Mouse (Mus musculus): Measurements from ENCODE around the gene Grem1. TPM values are rescaled to one million over a fixed set of nuclear protein-coding genes. Genes with fewer than 3 reads are reported as not detected.

The Grem1 gene
- polyA plus RNA-seq (2014; fragmentation: Nextera tagmentation; extraction: Ambion mirVana): 0.13 and 0.38 TPM in 2 replicates

DNA sequence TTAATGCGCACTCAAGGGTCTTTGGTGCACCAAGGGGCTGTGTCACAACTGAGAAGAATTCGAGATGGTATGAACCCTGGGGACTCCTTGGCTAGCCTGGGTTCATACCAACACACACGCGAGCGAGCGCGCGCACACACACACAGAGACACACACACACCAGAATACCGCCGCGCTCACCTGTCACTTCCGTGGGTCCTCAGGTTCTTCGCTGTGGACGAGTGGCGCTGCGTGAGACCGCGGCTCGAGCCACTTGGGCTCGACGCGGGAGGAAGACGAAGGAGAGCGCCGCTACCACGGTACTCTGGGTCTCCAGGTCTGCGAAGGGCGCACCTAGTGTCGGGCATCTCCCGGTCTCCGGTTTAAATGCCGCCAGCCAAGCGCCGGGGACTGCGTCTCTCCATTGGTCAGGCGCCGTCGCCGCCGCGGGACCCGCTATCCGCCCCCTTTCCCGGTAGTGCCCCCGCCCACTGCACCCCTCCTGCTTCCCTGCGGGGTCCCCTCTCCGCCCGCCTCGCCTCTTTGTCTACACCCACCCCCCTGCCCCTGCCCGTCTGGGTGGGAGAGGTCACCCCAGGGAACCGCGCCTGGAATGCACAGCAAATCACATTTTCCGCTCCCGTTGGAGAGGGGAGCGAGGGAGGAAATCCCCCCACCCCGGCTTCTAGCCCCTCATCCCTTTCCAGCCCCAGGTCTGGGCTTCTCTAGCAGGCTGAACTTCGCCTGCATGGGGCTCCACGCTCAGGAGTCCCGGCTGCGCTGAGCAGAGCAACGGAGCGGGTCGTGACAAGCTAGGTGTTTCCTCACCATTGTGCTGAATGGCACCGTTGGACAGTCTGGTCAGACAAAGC lies at the start of gene Grem1:
Gene Grem1 (minus strand): TSS at position 336 of the 851 bp plus-strand sequence.
- peak; percentile 34 for DNase-seq (ENCODE audit: low spot score)
- Histone ChIP-seq H3K9ac (ENCODE audit: low read depth, low read length) (no peak within 1 kb of the TSS), H3K4me2 (peak within 1 kb of the TSS; percentile 65), H3K4me3 (ENCODE audit: low read depth, low read length) (peak within 1 kb of the TSS; percentile 32), H3K9me3 (ENCODE audit: control insufficient read depth, low read length) (no peaks in the 10 kb centered on the region), H3K27ac (ENCODE audit: low read depth, low read length) (no peak within 1 kb of the TSS), H3K27me3 (replicated peaks; ENCODE audit: control insufficient read depth, insufficient read depth, low read length) (peaks cover 42% of the 10 kb centered on the region), H3K36me3 (ENCODE audit: control insufficient read depth, insufficient read depth, low read length) (no peaks in the 10 kb centered on the region), H3K4me1 (replicated peaks; ENCODE audit: control insufficient read depth, insufficient read depth, low read length) (no peaks in the 10 kb centered on the region)
- WGBS: 1% methylated on average over 62 of the region's 64 CpGs
- 0 out of 2 replicates have a peak, but pooled peaks have one; percentile 19 for ATAC-seq (replicated peaks; ENCODE audit: low FRiP score)

GRCm38 (mm10) chr2:113807640-113808039 lies 49.2 kb upstream of the Grem1 start:
- Histone ChIP-seq H3K27ac (ENCODE audit: low read depth, low read length) (no peak overlapping the region), H3K4me1 (replicated peaks; ENCODE audit: control insufficient read depth, insufficient read depth, low read length) (no peaks in the 10 kb centered on the region), H3K9me3 (ENCODE audit: control insufficient read depth, low read length) (no peaks in the 10 kb centered on the region), H3K27me3 (replicated peaks; ENCODE audit: control insufficient read depth, insufficient read depth, low read length) (no peaks in the 10 kb centered on the region), H3K9ac (ENCODE audit: low read depth, low read length) (no peak overlapping the region), H3K36me3 (ENCODE audit: control insufficient read depth, insufficient read depth, low read length) (no peaks in the 10 kb centered on the region), H3K4me2 (no peak overlapping the region), H3K4me3 (ENCODE audit: low read depth, low read length) (no peak overlapping the region)
- WGBS: 26% methylated on average over 9 of the region's 9 CpGs
- ATAC-seq (replicated peaks; ENCODE audit: low FRiP score) (no peak), DNase-seq (ENCODE audit: low spot score) (no peak)

DNA sequence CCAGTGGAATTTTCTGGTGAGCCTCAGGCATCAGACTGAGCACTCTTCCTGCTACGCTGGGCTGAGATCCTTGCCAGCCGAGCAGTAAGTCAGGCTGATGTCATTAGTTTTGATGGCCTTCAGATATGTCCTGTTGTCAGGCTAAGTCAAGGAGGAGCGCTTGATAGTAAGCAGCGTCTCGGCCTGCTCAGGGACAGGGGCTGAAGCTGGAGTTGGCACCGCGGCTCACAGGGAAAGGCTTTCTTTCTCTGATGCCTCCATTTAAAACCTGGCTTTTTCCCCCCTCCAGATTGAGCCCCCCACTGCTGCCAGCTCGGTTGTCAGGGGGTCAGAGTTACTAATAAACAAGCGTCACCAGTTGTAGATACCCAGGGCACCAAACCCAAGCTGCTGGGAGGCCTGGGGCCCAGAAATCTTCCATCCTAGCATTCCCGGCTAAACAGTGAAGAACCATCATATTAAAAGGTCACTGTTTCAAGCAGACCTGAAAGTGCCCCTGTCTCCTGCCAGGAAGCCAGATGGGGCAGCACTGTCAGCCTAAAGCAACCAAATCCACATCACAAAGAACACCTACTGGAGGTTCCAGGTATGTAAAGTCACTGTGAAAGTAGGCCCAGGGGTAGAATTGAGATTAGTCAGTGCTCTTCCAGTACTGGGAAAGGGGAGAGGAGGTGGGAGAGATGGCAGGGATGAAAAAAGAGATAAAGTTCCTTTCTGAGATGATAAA lies 48.6 kb upstream of the Grem1 start:
- no peak for ATAC-seq (replicated peaks; ENCODE audit: low FRiP score)
- no peak overlapping the region for H3K9ac ChIP-seq (ENCODE audit: low read depth, low read length)
- 65% methylated on average over 10 of the region's 10 CpGs for WGBS

GRCm38 (mm10) chr2:113805765-113806164 lies 47.3 kb upstream of the Grem1 start:
- DNase-seq (ENCODE audit: low spot score): no peak
- ATAC-seq (replicated peaks; ENCODE audit: low FRiP score): no peak
- Histone ChIP-seq H3K9me3 (ENCODE audit: control insufficient read depth, low read length) (no peaks in the 10 kb centered on the region), H3K27ac (ENCODE audit: low read depth, low read length) (no peak overlapping the region), H3K9ac (ENCODE audit: low read depth, low read length) (no peak overlapping the region), H3K4me1 (replicated peaks; ENCODE audit: control insufficient read depth, insufficient read depth, low read length) (no peaks in the 10 kb centered on the region), H3K36me3 (ENCODE audit: control insufficient read depth, insufficient read depth, low read length) (no peaks in the 10 kb centered on the region), H3K27me3 (replicated peaks; ENCODE audit: control insufficient read depth, insufficient read depth, low read length) (no peaks in the 10 kb centered on the region), H3K4me2 (no peak overlapping the region), H3K4me3 (ENCODE audit: low read depth, low read length) (no peak overlapping the region)
- 79% methylated on average over 4 of the region's 4 CpGs for WGBS

More for the DNA sequence above, 48.6 kb upstream of the Grem1 start:
- H3K27me3 ChIP-seq (replicated peaks; ENCODE audit: control insufficient read depth, insufficient read depth, low read length): no peaks in the 10 kb centered on the region
- H3K4me3 ChIP-seq (ENCODE audit: low read depth, low read length): no peak overlapping the region
- no peak for DNase-seq (ENCODE audit: low spot score)
- H3K9me3 ChIP-seq (ENCODE audit: control insufficient read depth, low read length): no peaks in the 10 kb centered on the region
- no peak overlapping the region for H3K4me2 ChIP-seq
- no peaks in the 10 kb centered on the region for H3K4me1 ChIP-seq (replicated peaks; ENCODE audit: control insufficient read depth, insufficient read depth, low read length)
- H3K36me3 ChIP-seq (ENCODE audit: control insufficient read depth, insufficient read depth, low read length): no peaks in the 10 kb centered on the region
- no peak overlapping the region for H3K27ac ChIP-seq (ENCODE audit: low read depth, low read length)

DNA sequence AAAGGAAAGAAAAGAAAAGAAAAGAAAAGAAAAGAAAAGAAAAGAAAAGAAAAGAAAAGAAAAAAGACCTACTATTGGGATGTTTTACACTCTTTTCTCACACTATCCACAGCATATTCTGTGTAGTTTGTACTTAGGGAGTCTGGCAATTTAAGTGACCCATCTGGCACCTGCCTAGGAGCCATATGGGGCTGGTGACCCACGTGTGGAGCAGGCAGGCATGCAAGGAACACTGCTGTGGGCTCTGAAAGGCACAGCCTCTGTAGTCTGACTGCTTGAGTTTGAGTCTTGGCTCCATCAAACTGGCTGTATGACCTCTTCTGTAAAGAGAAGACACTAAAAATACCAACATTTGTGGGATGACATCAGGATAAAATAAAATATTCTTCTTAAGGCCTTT lies 45.3 kb upstream of the Grem1 start:
- DNase-seq (ENCODE audit: low spot score) (no peak), ATAC-seq (replicated peaks; ENCODE audit: low FRiP score) (no peak)
- no peaks in the 10 kb centered on the region for H3K4me1 ChIP-seq (replicated peaks; ENCODE audit: control insufficient read depth, insufficient read depth, low read length)
- H3K27me3 ChIP-seq (replicated peaks; ENCODE audit: control insufficient read depth, insufficient read depth, low read length): no peaks in the 10 kb centered on the region
- WGBS: 26% methylated on average over 1 of the region's 1 CpGs
- no peaks in the 10 kb centered on the region for H3K9me3 ChIP-seq (ENCODE audit: control insufficient read depth, low read length)
- H3K4me2 ChIP-seq: no peak overlapping the region
- no peaks in the 10 kb centered on the region for H3K36me3 ChIP-seq (ENCODE audit: control insufficient read depth, insufficient read depth, low read length)
- H3K4me3 ChIP-seq (ENCODE audit: low read depth, low read length): no peak overlapping the region
- no peak overlapping the region for H3K9ac ChIP-seq (ENCODE audit: low read depth, low read length)
- H3K27ac ChIP-seq (ENCODE audit: low read depth, low read length): no peak overlapping the region

GRCm38 (mm10) chr2:113800846-113801245 lies 42.4 kb upstream of the Grem1 start:
- H3K36me3 ChIP-seq (ENCODE audit: control insufficient read depth, insufficient read depth, low read length): no peaks in the 10 kb centered on the region
- H3K27me3 ChIP-seq (replicated peaks; ENCODE audit: control insufficient read depth, insufficient read depth, low read length): no peaks in the 10 kb centered on the region
- H3K4me1 ChIP-seq (replicated peaks; ENCODE audit: control insufficient read depth, insufficient read depth, low read length): no peaks in the 10 kb centered on the region
- 74% methylated on average over 5 of the region's 5 CpGs for WGBS
- no peaks in the 10 kb centered on the region for H3K9me3 ChIP-seq (ENCODE audit: control insufficient read depth, low read length)
- no peak overlapping the region for H3K9ac ChIP-seq (ENCODE audit: low read depth, low read length)
- no peak overlapping the region for H3K4me2 ChIP-seq
- no peak overlapping the region for H3K4me3 ChIP-seq (ENCODE audit: low read depth, low read length)
- DNase-seq (ENCODE audit: low spot score) (no peak), ATAC-seq (replicated peaks; ENCODE audit: low FRiP score) (no peak)
- H3K27ac ChIP-seq (ENCODE audit: low read depth, low read length): no peak overlapping the region

- Histone ChIP-seq H3K9ac (ENCODE audit: low read depth, low read length) (no peak overlapping the region), H3K4me3 (ENCODE audit: low read depth, low read length) (no peak overlapping the region), H3K27me3 (replicated peaks; ENCODE audit: control insufficient read depth, insufficient read depth, low read length) (no peaks in the 10 kb centered on the region), H3K36me3 (ENCODE audit: control insufficient read depth, insufficient read depth, low read length) (no peaks in the 10 kb centered on the region), H3K4me1 (replicated peaks; ENCODE audit: control insufficient read depth, insufficient read depth, low read length) (no peaks in the 10 kb centered on the region), H3K27ac (ENCODE audit: low read depth, low read length) (no peak overlapping the region), H3K9me3 (ENCODE audit: control insufficient read depth, low read length) (no peaks in the 10 kb centered on the region), H3K4me2 (no peak overlapping the region)
- no peak for DNase-seq (ENCODE audit: low spot score)
- WGBS: 77% methylated on average over 13 of the region's 13 CpGs
- ATAC-seq (replicated peaks; ENCODE audit: low FRiP score): no peak
Observed at GRCm38 (mm10) chr2:113798605-113799004, 40.2 kb upstream of the Grem1 start.

DNA sequence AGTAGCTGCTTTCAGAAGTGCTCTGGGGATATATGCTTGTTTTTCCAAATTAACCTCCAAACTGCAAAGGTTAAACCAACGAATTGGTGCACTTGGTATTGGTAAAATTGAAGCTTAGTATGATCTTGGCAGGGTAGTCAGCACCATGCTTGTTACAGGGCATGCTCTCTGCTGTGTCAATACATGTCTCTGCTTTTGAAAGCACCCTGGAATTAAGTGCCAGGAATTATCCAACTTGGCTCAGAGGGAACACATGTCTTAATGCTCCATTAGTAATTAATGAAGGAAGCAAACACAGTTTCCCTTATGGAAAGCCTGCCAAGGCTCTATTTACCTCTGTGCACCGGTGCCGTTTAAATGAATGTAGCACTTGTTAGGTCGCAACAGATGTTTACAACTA lies 36.7 kb upstream of the Grem1 start:
- no peak overlapping the region for H3K9ac ChIP-seq (ENCODE audit: low read depth, low read length)
- DNase-seq (ENCODE audit: low spot score): no peak
- H3K27me3 ChIP-seq (replicated peaks; ENCODE audit: control insufficient read depth, insufficient read depth, low read length): no peaks in the 10 kb centered on the region
- no peaks in the 10 kb centered on the region for H3K4me1 ChIP-seq (replicated peaks; ENCODE audit: control insufficient read depth, insufficient read depth, low read length)
- H3K36me3 ChIP-seq (ENCODE audit: control insufficient read depth, insufficient read depth, low read length): no peaks in the 10 kb centered on the region
- H3K27ac ChIP-seq (ENCODE audit: low read depth, low read length): no peak overlapping the region
- no peak overlapping the region for H3K4me2 ChIP-seq
- H3K9me3 ChIP-seq (ENCODE audit: control insufficient read depth, low read length): no peaks in the 10 kb centered on the region
- 82% methylated on average over 4 of the region's 4 CpGs for WGBS
- H3K4me3 ChIP-seq (ENCODE audit: low read depth, low read length): no peak overlapping the region
- ATAC-seq (replicated peaks; ENCODE audit: low FRiP score): no peak
